Mouse (Mus musculus) liver, adult 2 months (tissue): Measurements from ENCODE around the gene Rpl5. TPM values are rescaled to one million over a fixed set of nuclear protein-coding genes. Genes with fewer than 3 reads are reported as not detected.

Source experiments
- DNase-seq: peaks from one replicate; pipeline ENCODE4 v3.0.0-alpha.2; 2011; ENCODE audit warnings: low read depth, low spot score; ENCODE audit errors: extremely low read depth
- H3K27ac ChIP-seq: fragments of 200-500 bp; replicated peaks from 2 replicates; pipeline ENCODE4 v1.5.1; 2012; ENCODE audit warnings: low read depth, mild to moderate bottlenecking, control low read depth, inconsistent platforms, low read length; ENCODE audit not compliant: insufficient read depth
- H3K27me3 ChIP-seq: fragments of 200-500 bp; 2 replicates; pipeline ENCODE4 v1.6.1; 2012; ENCODE audit warnings: mild to moderate bottlenecking, moderate library complexity, low read length, inconsistent platforms; ENCODE audit not compliant: control insufficient read depth, insufficient read depth
- H3K36me3 ChIP-seq: fragments of 200-500 bp; 2 replicates; pipeline ENCODE4 v1.6.1; 2012; ENCODE audit warnings: low read length, inconsistent platforms; ENCODE audit not compliant: control insufficient read depth, insufficient read depth
- H3K4me1 ChIP-seq: fragments of 200-500 bp; 2 replicates; pipeline ENCODE4 v1.6.1; 2011; ENCODE audit warnings: low read length; ENCODE audit not compliant: control insufficient read depth, insufficient read depth
- H3K4me3 ChIP-seq: fragments of 200-500 bp; 2 replicates; pipeline ENCODE4 v1.5.1; 2011; ENCODE audit warnings: low read depth, mild to moderate bottlenecking, control low read depth, low read length, moderate library complexity; ENCODE audit not compliant: insufficient read depth
- H3K79me2 ChIP-seq: fragments of 200-500 bp; 2 replicates; pipeline ENCODE4 v1.6.1; 2012; ENCODE audit warnings: inconsistent platforms, mild to moderate bottlenecking, low read length, moderate library complexity; ENCODE audit not compliant: control insufficient read depth, insufficient read depth
- H3K9ac ChIP-seq: fragments of 200-500 bp; 2 replicates; pipeline ENCODE4 v1.6.1; 2012; ENCODE audit warnings: low read depth, mild to moderate bottlenecking, control low read depth, inconsistent platforms, low read length
- CTCF ChIP-seq: fragments of 200-500 bp; IDR thresholded peaks from 2 replicates; pipeline ENCODE4 v1.5.1; 2011; ENCODE audit warnings: low read depth, low read length, control low read depth
- POLR2A ChIP-seq: fragments of 200-500 bp; IDR thresholded peaks from 2 replicates; pipeline ENCODE4 v1.6.1; 2011; ENCODE audit warnings: low read length, control low read depth; ENCODE audit not compliant: insufficient read depth; ENCODE audit errors: extremely low read depth
- WGBS: fragments of 180-500 bp; shearing (Covaris S2); methylation state at CpG from one replicate; pipeline ENCODE4 v1.1.7; 2018; 5-methylcytosine and 5-hydroxymethylcytosine counted together
- polyA plus RNA-seq: library from polyadenylated mRNA; depleted of rRNA; stranded (reverse); fragments of >200 nt; gene quantifications from 2 replicates; pipeline ENCODE4 v1.2.3, GENCODE M21; 2012
- total RNA-seq: library from RNA; depleted of rRNA; stranded (reverse); fragments of >200 nt; gene quantifications from 2 replicates; pipeline ENCODE4 v1.2.3, GENCODE M21; 2014

Gene Rpl5
- total and polyA plus RNA-seq, 2 experiments: 12.7 to 103 TPM

DNA sequence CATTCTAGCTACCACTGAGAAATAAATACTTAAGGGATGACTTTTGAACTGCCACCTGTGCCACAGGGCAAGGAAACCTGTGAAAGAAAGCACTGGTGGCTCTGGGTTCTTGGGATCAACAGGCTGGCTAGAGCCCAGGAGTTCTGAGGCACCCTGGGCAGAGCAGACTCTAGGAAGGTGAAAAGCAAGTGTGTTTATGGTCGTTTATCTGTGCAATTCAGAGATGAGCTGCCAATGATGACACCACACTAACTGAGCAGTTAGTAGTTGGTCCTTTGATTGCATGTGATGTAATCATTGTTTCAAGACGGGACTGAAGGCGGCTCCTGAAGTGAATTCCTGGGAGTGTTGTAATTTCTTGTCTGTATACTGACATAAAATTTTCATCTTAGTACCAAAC is 4.0 kb downstream of the Rpl5 start:
- Histone ChIP-seq H3K27me3 (no peaks in the 10 kb centered on the region), H3K4me1 (no peaks in the 10 kb centered on the region), H3K9ac (no peak overlapping the region), H3K36me3 (peaks cover 64% of the 10 kb centered on the region), H3K27ac (no peak overlapping the region), H3K79me2 (peaks cover 9% of the 10 kb centered on the region; the same call in 1 of the 2 replicates), H3K4me3 (no peak overlapping the region)
- 61% methylated on average over 3 of the region's 3 CpGs for WGBS
- no peak for TF ChIP-seq POLR2A
- TF ChIP-seq CTCF: no peak
- DNase-seq: no peak

DNA sequence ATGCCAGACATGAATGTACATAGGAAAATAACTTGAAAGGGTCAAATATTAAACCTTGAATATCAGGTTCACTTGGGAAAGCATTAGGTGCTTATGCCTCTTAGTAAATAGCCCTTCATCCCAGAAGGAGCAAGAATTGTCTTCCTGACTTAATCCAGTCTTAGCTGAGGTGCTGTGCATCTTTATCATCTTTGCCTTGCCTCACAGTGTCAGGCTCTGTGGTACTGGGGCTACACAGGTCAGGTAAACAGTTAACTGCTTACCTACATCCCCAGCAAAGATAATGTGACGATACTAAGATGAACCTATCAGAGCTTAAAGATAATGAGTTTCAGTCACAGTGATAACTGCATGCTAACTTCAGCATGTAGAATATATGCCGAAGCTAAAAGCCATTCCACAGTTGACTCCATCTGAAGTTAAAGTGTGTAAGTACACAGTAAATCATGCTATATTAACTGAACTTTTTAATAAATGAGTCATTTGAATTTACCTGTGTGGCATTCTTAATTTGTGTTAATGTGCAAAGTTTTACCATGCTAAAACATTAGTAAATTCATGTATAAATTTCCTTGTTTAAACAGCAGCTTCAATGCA is 8.3 kb downstream of the Rpl5 start:
- no peaks in the 10 kb centered on the region for H3K27me3 ChIP-seq
- H3K27ac ChIP-seq: no peak overlapping the region
- no peak for TF ChIP-seq CTCF
- no peaks in the 10 kb centered on the region for H3K79me2 ChIP-seq
- no peak for DNase-seq
- WGBS: 81% methylated on average over 2 of the region's 2 CpGs
- H3K9ac ChIP-seq: no peak overlapping the region
- H3K36me3 ChIP-seq: peaks cover 55% of the 10 kb centered on the region
- H3K4me3 ChIP-seq: no peak overlapping the region
- H3K4me1 ChIP-seq: no peaks in the 10 kb centered on the region

DNA sequence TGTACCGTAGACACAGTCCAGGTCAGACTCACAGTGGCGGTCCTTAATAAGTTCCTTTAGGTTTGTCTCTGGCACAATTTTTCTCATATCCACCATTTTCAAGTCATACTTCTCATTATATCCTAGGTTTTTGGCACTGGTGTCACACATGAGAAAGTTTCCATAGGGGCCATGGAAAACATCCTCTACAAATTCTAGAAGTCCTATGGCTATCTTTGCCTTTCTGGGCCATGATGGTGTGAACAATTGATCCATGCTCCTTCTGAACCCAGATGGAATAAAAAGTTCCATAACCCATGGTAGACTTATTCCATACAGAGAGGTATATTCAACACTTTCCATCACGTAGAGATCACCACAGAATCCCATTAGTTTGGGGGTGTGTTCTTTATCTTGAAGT is 9.4 kb downstream of the Rpl5 start:
- Histone ChIP-seq H3K79me2 (no peaks in the 10 kb centered on the region), H3K36me3 (peaks cover 47% of the 10 kb centered on the region), H3K27ac (no peak overlapping the region), H3K4me3 (no peak overlapping the region), H3K9ac (no peak overlapping the region), H3K27me3 (no peaks in the 10 kb centered on the region), H3K4me1 (no peaks in the 10 kb centered on the region)
- WGBS: 89% methylated on average over 3 of the region's 3 CpGs
- TF ChIP-seq CTCF (no peak), POLR2A (no peak)
- no peak for DNase-seq

DNA sequence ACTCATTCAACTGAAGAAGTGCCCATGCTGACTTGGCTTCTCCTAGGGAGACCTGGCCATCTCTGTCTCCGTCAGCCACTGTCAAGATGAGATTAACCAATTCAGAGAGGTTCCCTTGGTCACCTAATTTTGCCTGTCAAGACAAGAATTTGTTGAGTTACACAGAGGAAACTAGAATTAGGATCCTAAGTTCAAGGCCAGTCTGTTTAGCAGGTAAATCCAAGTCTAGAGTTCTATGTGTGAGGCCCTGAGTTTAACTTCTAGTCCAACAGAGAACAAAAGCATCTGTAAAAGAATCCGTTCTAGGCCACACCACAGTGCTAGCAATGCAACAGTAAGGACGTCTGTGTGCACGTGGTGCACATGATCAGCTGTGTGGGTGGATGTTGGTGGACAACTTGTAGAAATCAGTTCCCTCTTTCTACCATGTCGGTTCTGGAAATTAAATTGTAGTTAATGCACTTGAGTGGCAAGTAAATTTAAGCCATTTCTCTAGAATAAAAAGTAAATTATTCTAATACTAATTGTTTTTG is 9.8 kb downstream of the Rpl5 start:
- Histone ChIP-seq H3K4me1 (no peaks in the 10 kb centered on the region), H3K27ac (no peak overlapping the region), H3K27me3 (no peaks in the 10 kb centered on the region), H3K36me3 (peaks cover 43% of the 10 kb centered on the region), H3K4me3 (no peak overlapping the region), H3K79me2 (no peaks in the 10 kb centered on the region), H3K9ac (no peak overlapping the region)
- whole genome bisulfite sequencing: 63% methylated on average over 5 of the region's 5 CpGs
- TF ChIP-seq POLR2A: no peak
- TF ChIP-seq CTCF: no peak
- no peak for DNase-seq

DNA sequence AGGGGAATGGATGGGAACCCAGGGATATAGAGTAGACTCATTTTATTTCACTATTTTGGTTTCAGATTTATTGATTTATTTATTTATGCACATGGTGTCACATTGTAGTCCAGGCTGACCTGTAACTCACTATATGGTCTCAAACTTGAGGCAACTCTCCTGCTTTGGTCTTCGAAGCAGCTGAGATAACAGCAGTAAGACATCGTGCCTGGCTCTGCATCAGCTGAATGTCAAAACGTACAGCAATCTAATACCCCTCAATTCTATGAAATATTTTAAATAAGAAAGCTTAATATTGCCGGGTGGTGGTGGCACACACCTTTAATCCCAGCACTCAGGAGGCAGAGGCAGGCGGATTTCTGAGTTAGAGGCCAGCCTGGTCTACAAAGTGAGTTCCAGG is 10.7 kb downstream of the Rpl5 start:
- Histone ChIP-seq H3K4me3 (no peak overlapping the region), H3K4me1 (no peaks in the 10 kb centered on the region), H3K27ac (no peak overlapping the region), H3K9ac (no peak overlapping the region), H3K27me3 (no peaks in the 10 kb centered on the region), H3K36me3 (peaks cover 35% of the 10 kb centered on the region), H3K79me2 (no peaks in the 10 kb centered on the region)
- 93% methylated on average over 5 of the region's 5 CpGs for WGBS
- TF ChIP-seq POLR2A: no peak
- DNase-seq: no peak

DNA sequence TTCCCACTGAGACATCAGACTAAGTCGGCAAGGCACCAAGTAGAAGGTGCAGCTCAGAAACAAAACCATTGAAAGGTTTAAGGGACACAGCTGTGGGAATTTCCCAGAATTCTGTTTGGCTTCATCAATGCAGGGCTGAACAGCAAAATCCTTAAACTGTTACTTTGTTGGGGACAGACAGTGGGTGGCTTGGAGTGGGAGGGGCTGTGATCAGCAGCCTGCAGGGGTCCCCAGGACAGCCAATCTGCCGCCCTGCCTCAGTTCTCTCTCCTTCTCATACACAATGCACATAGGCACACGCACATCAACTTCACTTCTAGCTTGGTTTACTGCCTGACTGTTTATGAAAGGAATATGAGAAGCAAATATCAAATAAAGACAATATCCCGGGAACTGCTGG is 15.0 kb downstream of the Rpl5 start:
- H3K9ac ChIP-seq: no peak overlapping the region
- H3K36me3 ChIP-seq: no peaks in the 10 kb centered on the region; the same call in 1 of the 2 replicates
- no peak for DNase-seq
- WGBS: 80% methylated on average over 4 of the region's 4 CpGs
- no peak for TF ChIP-seq CTCF
- no peak for TF ChIP-seq POLR2A
- no peak overlapping the region for H3K4me3 ChIP-seq
- H3K27me3 ChIP-seq: no peaks in the 10 kb centered on the region
- H3K27ac ChIP-seq: no peak overlapping the region
- no peaks in the 10 kb centered on the region for H3K4me1 ChIP-seq
- H3K79me2 ChIP-seq: no peaks in the 10 kb centered on the region
